Mouse (Mus musculus) erythroblast, embryonic 14.5 days (primary cell): Measurements from ENCODE around the gene Tbx4.

Source experiments
- GATA1 ChIP-seq: IDR thresholded peaks from 2 replicates; pipeline ENCODE4 v1.6.1; 2012; ENCODE audit warnings: low read length, inconsistent platforms, mixed read lengths
- TAL1 ChIP-seq: IDR thresholded peaks from 3 replicates; pipeline ENCODE4 v1.6.1; 2012; ENCODE audit warnings: low read length, inconsistent platforms, mixed read lengths

DNA sequence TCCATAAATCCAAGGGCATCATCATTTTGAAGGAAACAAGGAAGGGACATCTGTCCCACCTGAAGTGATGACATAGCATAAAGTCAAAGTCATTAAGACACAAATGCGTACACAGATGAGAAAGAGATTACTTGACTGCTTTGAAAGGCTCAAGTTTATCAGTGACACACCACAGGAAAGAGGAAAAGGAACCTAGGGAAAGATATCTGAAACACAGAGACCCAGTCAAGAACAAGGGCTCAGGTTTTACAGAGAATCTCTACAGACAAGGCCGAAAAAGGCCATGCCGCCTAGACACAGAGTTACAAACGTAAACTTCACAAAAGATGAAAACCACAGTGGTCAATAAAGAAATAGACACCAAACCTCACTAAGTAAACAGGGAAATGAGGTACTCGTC, 73.6 kb downstream of the Tbx4 start:
- no peak for TF ChIP-seq GATA1
- TF ChIP-seq TAL1: no peak
